Mouse (Mus musculus) gastrocnemius, postnatal 36 days (tissue): ENCODE data around the gene Gm47959. TPM values are rescaled to one million over a fixed set of nuclear protein-coding genes. Genes with fewer than 3 reads are reported as not detected.
"Not testable (repeated sequence)": the region's sequence is repeated elsewhere in the genome, so short reads cannot be mapped to it uniquely, and the experiment has no call there.

Source experiments
- DNase-seq, 2 experiments: peaks; one replicate each; pipeline ENCODE4 v3.0.0; 2022
- intact Hi-C: fragments of 180-260 bp; cut with DNase I; formaldehyde crosslinking; loops from one replicate; pipeline ENCODE4 v1.15.1; 2025
- long read RNA-seq, 2 experiments: library from polyadenylated mRNA; stranded (forward); transcript quantifications; one replicate each; pipeline ENCODE4 v2.0.0; 2021
- total RNA-seq, 2 experiments: library from RNA; stranded (reverse); gene quantifications; 2 replicates each; pipeline ENCODE4 v1.2.3; 2021

Gene Gm47959
- total RNA-seq, result not detected
- long read RNA-seq, experiment 1, result 0 reads
- long read RNA-seq, experiment 2, result 0 reads

DNA sequence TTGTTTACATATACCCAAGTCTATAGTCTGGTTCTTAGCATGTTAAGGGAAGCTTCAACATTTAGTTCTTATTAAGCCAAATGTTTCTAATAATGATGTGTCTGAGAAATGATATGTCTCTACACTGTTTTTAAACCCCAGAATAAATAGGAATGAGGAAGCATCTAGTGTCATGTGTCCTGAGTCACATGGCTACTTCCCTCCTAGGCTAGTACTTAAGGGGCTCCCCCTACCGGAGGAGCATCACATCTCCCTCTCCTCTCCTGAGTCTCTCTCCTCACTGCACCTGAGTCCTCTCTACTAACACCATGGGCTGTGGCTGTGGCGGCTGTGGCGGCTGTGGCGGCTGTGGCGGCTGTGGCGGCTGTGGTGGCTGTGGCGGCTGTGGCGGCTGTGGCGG is at the start of gene Gm47959:
Gm47959 (plus strand) TSS at position 243 of the 400 bp plus-strand sequence.
- DNase-seq, intact Hi-C loops: not testable (repeated sequence)

DNA sequence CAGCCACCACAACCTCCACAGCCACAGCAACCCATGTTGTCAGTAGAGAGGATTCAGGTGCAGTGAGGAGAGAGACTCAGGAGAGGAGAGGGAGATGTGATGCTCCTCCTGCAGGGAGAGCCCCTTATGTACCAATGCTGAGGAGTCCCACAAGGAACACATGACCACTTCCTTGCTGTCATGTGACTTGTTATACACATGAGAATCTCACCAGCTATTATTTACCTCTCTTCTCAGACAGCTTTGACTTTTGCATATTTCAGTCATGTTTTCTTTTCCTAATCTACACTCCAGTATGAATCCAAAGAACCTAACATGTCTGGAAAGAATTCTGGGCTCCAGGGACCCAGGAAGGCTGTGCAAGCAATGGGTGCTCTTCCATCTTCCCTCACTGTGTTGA is 44.4 kb upstream of the Gm47959 start, which contains the start of gene Gm7544:
Gm7544 (minus strand) TSS at position 101 of the 400 bp plus-strand sequence.
- DNase-seq, intact Hi-C loops: not testable (repeated sequence)

DNA sequence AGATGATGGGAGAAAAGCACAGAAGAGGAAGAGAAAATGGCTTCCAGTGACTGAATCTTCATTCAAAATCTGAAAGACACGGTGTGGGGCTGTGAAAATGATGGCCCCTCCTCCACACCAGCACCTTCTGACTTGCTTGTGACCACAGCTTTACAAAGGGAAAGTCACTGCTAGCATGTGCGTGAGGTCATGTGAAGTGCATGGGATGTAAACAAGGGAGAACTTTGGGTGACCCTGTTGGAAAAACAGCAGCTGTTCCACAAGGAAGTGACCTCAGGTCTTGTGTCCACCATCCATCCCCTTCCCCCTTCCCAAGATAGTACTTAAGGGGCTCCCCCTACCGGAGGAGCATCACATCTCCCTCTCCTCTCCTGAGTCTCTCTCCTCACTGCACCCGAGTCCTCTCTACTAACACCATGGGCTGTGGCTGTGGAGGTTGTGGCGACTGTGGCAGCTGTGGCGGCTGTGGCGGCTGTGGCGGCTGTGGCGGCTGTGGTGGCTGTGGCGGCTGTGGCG is 40.4 kb upstream of the Gm47959 start, which contains the start of gene Gm47955:
Gm47955 (plus strand) TSS at position 417 of the 516 bp plus-strand sequence.
- DNase-seq, result no peak
- intact Hi-C loops, result no loop called here

DNA sequence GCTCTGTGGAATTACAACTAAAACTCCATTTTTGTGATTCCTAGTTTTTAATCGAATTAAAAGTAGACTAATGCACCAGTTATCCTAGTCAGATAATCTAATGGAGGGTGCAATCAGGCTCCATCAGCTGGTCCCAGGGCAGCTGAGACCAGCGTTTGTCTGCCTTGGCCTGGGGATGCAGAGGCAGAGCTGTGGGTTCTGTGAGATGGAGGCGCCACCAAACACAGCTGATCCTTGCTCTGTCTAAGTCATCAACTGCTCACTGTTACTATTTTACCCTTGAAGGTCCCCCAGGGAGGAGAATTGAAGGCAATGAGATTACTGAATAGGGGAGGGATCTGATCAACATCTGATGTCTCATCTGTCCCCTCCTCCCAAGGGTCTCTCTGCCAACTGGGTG is 33.9 kb upstream of the Gm47959 start:
- no peak for DNase-seq
- intact Hi-C loops, result no loop called here

DNA sequence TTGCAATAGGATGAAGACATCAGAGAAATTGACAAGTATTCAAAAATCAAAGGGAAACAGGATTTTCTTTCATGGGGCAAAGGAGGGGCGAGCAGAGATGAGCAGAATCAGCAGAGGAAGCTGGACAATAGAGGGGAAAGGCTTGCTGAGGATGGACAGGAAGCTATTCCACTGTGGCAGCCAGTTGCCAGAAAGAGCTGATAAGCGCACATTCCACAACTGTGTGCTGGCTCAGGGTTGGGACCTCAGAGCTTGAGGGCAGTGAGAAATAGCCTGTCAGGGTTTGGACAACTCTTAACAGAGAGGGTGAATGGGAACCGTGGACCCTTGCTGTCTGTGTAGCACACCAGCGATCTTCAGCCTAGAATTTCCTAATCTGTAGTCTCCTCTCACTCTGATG is 28.3 kb upstream of the Gm47959 start:
- DNase-seq, result no peak
- intact Hi-C loops, result no loop called here

DNA sequence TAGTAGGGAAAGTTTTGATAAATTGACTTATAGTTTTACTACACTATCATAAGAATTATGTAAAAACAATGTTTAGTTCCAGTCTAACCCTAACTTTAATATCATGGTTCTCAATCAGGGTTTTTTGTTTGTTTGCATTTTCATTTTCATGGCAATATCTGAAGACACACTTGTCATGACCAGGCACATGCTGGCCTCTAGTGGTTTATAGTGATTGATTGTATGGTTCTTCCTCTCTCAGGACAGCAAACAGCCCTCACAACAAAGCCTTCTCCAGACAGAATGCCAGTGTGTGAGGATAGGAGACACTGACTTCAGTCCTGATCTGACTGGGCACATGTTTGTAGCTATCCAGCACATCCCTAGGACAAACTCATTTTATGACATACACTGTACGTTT is 27.1 kb upstream of the Gm47959 start:
- intact Hi-C loops, result no loop called here
- DNase-seq, result no peak

DNA sequence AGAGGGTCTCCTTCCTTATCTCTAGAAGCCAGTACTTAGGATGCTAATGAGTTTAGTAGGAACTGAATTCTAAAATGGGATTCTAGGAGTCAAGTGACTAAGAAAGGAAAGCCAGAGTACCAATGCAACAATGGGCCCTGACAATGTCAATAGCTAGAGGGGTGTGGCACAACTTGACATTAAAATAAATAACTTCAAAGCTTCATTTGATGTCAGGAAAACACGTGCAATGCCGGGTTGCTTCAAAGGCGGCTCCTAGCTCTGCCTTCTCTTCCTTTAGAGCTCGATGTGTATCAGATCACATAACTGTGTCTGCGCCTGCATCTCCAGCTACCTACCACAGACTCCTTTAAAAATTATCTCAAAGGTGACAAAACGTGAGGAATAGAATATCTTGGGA is 26.4 kb upstream of the Gm47959 start:
- intact Hi-C loops, result no loop called here

DNA sequence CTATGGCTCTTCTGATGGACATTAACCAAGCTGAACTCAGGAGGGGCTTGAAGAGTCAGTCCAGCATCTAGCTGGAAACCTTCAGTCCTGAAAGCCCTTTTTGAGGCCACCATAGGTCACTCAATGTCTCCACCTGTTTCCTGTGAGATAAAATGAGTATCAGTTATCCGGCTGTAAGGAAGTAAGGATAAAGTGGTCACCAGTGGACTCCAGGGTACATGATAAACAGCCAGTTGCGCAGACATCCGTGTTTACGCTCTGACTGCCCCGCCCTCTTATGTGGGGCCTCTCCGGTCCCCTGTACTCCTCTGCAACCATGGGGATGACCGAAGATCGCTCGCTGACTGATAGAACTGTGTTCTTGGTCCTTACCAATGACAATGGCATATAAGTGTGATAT is 26.0 kb upstream of the Gm47959 start:
- DNase-seq, result no peak
- intact Hi-C loops, result no loop called here

More for the DNA sequence above, 26.4 kb upstream of the Gm47959 start:
- DNase-seq, result no peak

DNA sequence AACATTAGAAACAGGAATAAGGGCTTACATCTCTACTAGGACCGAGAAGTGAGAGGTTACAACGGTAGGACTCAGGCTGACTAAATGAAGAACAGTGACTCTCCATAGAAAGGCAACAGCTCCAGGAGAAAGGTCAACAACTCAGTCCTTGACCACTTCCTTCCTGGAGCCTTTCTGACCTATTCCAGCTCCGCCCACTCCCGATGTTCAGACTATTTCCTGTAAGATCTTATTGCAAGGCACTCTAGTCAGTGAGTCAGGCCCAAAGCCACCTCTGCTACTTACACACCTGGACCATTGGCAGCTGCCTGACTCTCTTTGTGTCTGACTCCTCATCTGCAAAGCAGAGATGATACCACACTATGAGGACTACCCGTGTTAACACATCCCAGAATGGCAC is 24.6 kb upstream of the Gm47959 start:
- DNase-seq, result no peak
- intact Hi-C loops, result no loop called here

DNA sequence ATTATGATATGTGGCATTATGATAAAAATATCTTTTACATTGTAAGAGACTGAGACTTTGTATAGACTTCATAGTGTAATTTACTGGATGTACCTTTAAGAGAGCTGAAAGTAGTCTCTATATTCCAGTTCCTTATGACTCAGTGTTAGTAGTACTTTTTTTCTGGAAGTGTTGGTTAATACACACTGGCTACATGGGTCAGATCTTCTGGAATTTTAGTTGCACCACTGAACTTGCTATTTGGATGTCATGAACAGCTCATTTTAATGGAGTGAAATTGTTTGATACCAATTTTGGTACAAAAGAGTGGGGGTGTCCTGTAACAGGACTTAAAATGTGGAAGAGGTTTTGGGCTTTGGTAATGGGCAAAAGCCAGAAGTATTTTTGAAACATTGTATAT is 22.5 kb upstream of the Gm47959 start:
- no peak for DNase-seq
- intact Hi-C loops, result no loop called here

DNA sequence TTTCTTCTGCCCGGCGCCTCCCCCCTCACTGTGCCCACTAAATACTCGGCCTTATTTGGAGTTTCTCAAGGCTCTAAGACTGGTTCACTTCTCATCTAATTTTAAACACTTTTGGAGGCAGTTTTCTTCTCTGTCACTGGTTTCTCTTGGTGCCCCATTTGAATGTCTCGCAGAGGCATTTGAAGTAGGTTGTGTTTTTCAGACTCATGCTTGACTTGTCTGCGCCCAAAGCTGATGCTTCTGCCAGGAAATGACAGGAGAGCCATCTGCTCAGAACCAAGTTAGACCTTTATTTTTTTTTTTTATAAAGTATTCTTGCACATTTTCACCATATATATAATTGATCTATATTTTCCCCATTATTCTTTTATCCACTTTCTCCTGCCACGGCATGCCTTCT is 13.6 kb upstream of the Gm47959 start:
- intact Hi-C loops, result no loop called here
- DNase-seq, result no peak

DNA sequence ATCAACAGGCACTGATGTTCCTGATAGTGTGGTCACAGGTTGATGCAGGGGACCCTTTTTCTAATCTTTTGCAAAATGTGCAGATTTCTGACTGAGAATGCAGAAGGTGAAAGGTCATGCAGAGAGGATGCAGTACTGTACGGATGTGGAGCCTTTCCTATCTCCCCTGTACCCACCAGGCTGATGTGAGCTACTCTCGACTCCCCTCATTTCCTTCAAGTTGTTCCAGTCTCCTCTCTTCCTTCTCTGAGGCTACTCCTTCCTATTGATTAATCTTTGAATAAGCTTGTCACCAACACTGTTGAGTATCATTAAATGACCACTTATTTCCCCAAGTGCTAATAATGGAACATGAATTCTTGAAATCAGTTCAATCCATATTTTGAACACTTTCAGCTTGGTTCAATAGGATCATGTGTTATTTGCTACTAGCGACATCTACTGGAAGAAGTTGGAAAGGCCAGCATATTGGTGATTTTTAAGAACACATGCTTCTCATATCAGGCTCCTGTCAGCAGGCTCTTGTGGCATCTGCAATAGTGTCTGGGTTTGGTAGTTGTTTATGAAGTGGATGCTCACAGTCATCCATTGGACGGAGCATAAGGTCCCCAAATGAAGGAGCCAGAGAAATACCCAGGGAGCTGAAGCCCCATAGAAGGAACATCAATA is 12.7 kb upstream of the Gm47959 start:
- DNase-seq, result no peak

DNA sequence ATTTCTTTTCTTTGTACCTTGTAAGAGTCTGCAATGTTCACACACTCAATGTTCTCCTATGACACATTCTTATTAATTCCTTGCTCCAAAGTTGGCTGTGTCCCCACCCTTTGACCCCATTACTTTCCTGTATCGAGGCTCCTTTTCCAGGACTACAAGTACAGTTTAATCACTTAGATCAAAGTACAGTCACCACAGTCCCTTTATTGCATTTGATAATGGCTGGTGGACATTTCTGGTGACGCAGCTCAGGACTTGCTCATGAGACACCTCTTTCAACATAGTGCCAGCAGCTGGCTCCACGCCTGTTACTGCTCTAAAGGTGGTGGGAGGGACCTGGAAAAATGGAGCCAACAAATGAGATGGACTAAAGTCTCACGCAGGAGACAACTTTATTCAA is 9.3 kb upstream of the Gm47959 start:
- no peak for DNase-seq
- intact Hi-C loops, result no loop called here

More for the DNA sequence above, 12.7 kb upstream of the Gm47959 start:
- intact Hi-C loops, result loop anchor here (2.0 kb wide), 1 partner anchor 201 kb away; no protein-coding TSS in a partner anchor

DNA sequence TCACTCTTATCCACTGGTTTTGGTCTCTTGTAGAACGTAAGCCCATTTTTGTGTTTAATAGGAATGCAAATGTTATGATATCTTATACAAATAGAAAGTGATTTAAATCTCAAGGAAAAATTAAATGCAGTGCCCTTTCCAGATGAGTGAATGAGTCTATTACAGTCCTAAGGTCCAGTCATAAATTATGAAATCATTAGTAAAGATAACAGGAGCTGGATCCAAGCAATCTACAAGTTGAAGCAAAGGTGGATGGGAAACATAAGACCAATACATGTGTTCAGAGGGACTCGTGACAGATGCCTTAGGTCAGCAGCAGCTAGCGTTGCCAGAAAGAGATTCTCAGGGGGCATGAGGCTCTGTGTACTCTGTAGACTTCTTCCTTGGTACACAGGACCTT is 8.8 kb upstream of the Gm47959 start:
- intact Hi-C loops, result no loop called here
- DNase-seq, result no peak

DNA sequence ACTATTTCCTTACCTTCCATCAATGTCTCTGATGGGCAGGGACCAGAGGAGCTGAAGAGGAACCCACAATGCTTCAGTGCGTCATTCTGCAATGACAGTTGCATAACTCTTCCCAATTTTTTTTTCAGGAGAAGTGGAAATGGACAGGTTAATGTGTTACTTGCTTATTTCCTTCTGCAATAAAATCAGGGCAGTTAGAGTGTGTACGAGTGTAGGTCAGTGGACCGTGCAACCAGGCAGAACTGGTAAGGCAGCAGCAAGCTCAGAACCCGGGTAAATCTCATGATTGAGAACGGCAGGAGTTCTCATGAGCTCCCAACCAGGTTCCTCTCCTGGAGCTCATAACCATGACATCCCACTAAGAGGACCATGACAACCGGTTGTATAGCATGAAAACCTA is 8.3 kb upstream of the Gm47959 start:
- DNase-seq, result no peak
- intact Hi-C loops, result no loop called here

DNA sequence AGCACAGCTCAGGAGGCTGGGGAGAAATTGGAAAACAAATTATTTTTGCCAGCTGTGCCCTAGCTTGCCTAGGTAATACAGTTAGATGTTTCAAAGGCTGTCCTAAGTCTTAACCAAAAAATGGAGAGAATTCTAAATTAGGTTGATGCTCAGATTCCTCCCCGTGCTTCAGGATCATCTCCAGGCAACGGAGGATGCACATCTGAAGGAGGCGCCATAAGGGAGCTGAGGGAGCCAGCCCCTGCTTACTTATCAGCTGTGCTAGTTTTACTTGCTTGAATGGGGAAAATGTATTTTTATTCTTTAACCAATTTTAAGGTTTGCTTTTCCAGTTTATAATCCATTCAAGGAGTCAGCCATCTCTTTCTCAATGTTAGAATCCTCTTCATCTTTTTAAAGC is 6.4 kb upstream of the Gm47959 start:
- intact Hi-C loops, result no loop called here
- DNase-seq, result no peak

DNA sequence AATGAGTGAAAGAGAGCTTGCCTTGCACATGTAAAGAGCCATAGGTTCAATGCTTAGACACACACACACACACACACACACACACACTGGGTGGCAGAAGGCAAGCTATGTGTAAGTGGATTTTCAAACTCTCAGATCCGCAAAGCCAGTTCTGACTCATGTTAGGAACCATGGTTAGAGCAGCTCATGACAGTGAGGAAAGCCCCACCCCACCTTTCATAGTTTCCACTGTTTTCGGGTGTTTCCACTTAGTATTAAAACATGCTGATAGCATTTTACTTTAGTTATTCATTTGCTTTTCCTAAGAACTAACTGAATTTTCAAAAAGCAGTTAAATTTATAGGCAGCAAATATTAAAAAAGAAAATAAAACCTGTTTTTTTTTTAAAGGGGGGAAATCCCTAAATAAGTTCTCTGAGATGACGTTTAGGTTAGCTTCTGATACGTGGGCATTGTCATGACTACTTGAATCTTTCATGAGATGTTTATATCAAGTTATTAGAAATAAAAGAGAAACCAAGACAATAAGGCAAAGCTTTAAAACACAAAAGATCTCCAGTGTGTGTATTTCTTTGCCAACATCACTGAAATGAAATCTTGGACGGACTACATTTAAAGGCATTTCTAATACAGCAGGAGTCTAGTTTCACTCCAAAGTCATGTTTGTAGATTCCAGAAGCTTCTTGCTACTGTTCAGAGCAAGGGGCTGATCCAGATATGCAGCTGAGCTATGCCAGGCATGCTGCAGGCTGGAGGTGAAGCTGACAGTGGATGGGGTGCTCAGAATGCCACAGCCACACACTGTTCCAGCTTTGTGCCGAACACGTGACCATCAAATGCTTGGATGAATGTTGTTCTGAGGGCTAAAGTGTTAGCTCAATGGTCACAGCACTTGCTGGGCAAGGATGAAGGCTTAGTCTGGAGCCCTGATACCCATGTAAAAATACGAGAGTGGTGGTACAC is 6.2 kb downstream of the Gm47959 start:
- no peak for DNase-seq
- intact Hi-C loops, result no loop called here

DNA sequence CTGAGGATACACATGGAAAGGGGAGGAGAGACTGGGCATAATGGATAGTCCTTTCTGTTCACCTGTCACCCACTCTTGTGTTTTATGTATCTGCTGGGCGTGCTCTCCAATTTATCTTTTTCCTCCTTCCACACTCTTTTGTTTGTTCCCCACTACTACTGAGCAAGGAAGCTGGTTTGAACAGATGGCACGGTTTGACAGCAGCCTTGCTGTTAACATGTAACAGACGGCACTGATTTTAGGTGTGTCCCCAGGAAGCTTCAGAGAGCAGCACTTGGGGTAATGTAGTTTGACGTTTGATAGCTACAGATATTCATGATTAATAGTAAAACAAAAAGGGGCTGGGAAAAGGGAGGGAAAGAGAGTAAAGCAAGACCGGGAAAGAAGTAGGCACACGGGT is 7.1 kb downstream of the Gm47959 start:
- intact Hi-C loops, result no loop called here
- DNase-seq, result no peak

DNA sequence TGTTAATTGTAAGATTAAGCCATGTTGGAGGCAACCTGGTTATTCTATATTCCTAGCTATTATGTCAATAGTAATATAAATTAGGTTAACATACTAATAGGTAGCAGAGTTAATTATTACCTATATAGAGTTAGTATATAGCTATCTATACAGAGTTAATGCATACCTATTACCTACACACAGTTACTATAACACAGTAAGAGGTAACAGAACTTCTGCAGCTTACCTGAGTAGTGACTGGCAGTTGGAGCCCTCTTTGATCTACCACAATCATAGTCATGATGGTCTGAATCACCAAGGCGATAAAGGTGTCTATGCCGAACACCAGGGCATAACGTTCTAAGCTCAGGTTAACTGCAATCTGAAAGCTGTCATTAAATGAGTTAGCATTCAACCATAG is 14.1 kb downstream of the Gm47959 start:
- intact Hi-C loops, result no loop called here
- DNase-seq, result no peak

DNA sequence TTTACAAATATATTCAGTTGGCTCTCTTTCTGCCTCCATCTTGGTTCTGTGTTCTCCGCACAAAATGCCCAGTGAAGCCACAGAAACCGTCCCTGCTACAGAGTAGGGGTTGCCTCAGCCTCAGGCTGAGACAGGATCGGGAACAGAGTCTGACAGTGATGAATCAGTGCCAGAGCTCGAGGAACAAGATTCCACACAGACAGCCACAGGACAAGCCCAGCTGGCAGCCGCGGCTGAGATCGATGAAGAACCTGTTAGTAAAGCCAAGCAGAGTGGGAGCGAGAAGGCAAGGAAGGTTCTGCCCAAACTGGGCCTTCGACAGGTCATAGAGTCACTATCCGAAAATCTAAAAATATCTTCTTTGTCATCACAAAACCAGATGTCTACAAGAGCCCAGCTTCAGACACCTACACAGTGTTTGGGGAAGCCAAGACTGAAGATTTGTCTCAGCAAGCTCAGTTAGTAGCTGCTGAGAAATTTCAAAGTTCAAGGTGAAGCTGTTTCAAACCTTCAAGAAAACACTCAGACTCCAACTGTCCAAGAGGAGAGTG is 15.1 kb downstream of the Gm47959 start:
- no peak for DNase-seq
- intact Hi-C loops, result no loop called here

DNA sequence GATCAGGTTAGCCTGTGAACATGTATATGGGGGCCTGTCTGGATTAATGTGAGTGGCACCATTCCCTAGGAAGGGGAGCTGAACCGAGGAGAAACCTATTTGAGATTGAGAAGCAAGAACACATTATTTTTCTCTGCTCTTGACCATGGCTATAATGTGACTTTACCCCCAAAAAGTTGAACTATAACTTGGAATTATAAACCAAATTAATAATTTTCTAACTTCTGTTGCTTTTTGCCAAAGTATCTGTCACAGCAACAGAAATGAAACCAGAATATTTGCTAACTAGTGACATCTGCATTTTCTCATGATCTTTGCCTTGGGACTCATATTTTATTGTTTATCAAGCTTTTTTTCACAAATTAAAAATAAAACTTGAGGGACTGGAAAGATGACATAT is 16.2 kb downstream of the Gm47959 start:
- intact Hi-C loops, result no loop called here
- no peak for DNase-seq
